Mouse (Mus musculus) embryonic facial prominence, embryonic 11.5 days (tissue): Measurements from ENCODE around the gene Pex16. TPM values are rescaled to one million over a fixed set of nuclear protein-coding genes. Genes with fewer than 3 reads are reported as not detected.

Experiments used
- ATAC-seq: fragments of 200-750 bp; cut with Nextera tagmentation; replicated peaks from 2 replicates; pipeline ENCODE4 v1.8.0; 2017; ENCODE audit warnings: low read depth; ENCODE audit not compliant: insufficient number of reproducible peaks, low FRiP score, low TSS enrichment
- DNase-seq: peaks from one replicate; pipeline ENCODE4 v3.0.0-alpha.2; 2015; ENCODE audit warnings: low spot score
- H3K27ac ChIP-seq: fragments of 300-500 bp; sonication (generic); replicated peaks from 2 replicates; pipeline ENCODE4 v1.5.1; 2014; ENCODE audit warnings: mild to moderate bottlenecking, low read depth, low read length, control low read depth
- H3K27me3 ChIP-seq: fragments of 300-500 bp; sonication (generic); 2 replicates; pipeline ENCODE4 v1.6.1; 2014; ENCODE audit warnings: mild to moderate bottlenecking, low read length, moderate library complexity, mixed read lengths; ENCODE audit not compliant: control insufficient read depth, insufficient read depth
- H3K36me3 ChIP-seq: fragments of 300-500 bp; sonication (generic); replicated peaks from 2 replicates; pipeline ENCODE4 v1.6.1; 2014; ENCODE audit warnings: low read depth, mild to moderate bottlenecking, low read length, moderate library complexity, mixed read lengths; ENCODE audit not compliant: control insufficient read depth, insufficient read depth
- H3K4me1 ChIP-seq: fragments of 300-500 bp; sonication (generic); 2 replicates; pipeline ENCODE4 v1.6.1; 2014; ENCODE audit warnings: low read length, mixed read lengths; ENCODE audit not compliant: control insufficient read depth, insufficient read depth
- H3K4me2 ChIP-seq: fragments of 300-500 bp; sonication (generic); 2 replicates; pipeline ENCODE4 v1.6.1; 2014; ENCODE audit warnings: low read depth, mild to moderate bottlenecking, control low read depth, low read length, moderate library complexity
- H3K4me3 ChIP-seq: fragments of 300-500 bp; sonication (generic); 2 replicates; pipeline ENCODE4 v1.5.1; 2014; ENCODE audit warnings: low read depth, low read length, control low read depth
- H3K9ac ChIP-seq: fragments of 300-500 bp; sonication (generic); replicated peaks from 2 replicates; pipeline ENCODE4 v1.6.1; 2014; ENCODE audit warnings: mild to moderate bottlenecking, control low read depth, low read length
- H3K9me3 ChIP-seq: fragments of 300-500 bp; sonication (generic); replicated peaks from 2 replicates; pipeline ENCODE4 v1.6.1; 2016; ENCODE audit warnings: mild to moderate bottlenecking, low read length, inconsistent platforms, mixed read lengths; ENCODE audit not compliant: control insufficient read depth
- WGBS: fragments of 180-500 bp; shearing (Covaris S2); extraction: QIAGEN DNeasy Blood & Tissue Kit; methylation state at CpG from one replicate; pipeline ENCODE4 v1.1.7; 2014; 5-methylcytosine and 5-hydroxymethylcytosine counted together
- polyA plus RNA-seq: library from polyadenylated mRNA; unstranded; fragments of >200 nt; fragmentation: Nextera tagmentation; extraction: Ambion mirVana; gene quantifications from 2 replicates; pipeline ENCODE4 v1.2.1, GENCODE M21; 2014

Pex16 gene
- polyA plus RNA-seq: 11.7 and 14.3 TPM in 2 replicates

- H3K27me3 ChIP-seq: peaks cover 10% of the 10 kb centered on the region; the same call in 1 of the 2 replicates
- peak within 1 kb of the TSS; percentile 65 for H3K27ac ChIP-seq
- H3K9ac ChIP-seq: peak within 1 kb of the TSS; percentile 25
- H3K4me1 ChIP-seq: peaks cover 11% of the 10 kb centered on the region
- no peaks in the 10 kb centered on the region; the same call in 1 of the 2 replicates for H3K36me3 ChIP-seq
- H3K4me2 ChIP-seq: peak within 1 kb of the TSS; percentile 84
- H3K4me3 ChIP-seq: peak within 1 kb of the TSS; percentile 67
- no peak for ATAC-seq
- WGBS: 2% methylated on average over 16 of the region's 16 CpGs
- DNase-seq: peak; percentile 69
- H3K9me3 ChIP-seq: no peaks in the 10 kb centered on the region
Observed at GRCm38 (mm10) chr2:92374514-92374913, at the start of gene Pex16, which contains the start of gene Large2. TSS of gene Pex16 (plus strand) at chr2:92374676. TSS of gene Large2 (minus strand) at chr2:92374869.

- no peaks in the 10 kb centered on the region for H3K4me1 ChIP-seq
- no peak for DNase-seq
- H3K36me3 ChIP-seq: no peaks in the 10 kb centered on the region; the same call in 1 of the 2 replicates
- H3K9ac ChIP-seq: no peak overlapping the region
- no peak overlapping the region for H3K27ac ChIP-seq
- ATAC-seq: no peak
- no peaks in the 10 kb centered on the region for H3K27me3 ChIP-seq
- no peak overlapping the region for H3K4me3 ChIP-seq
- H3K9me3 ChIP-seq: no peaks in the 10 kb centered on the region
- no peak overlapping the region for H3K4me2 ChIP-seq
- 91% methylated on average over 7 of the region's 7 CpGs for WGBS
Observed at GRCm38 (mm10) chr2:92325676-92326075, 48.8 kb upstream of the Pex16 start.

- H3K9ac ChIP-seq: no peak overlapping the region
- no peak overlapping the region for H3K4me3 ChIP-seq
- ATAC-seq (no peak), DNase-seq (no peak)
- no peaks in the 10 kb centered on the region for H3K27me3 ChIP-seq
- H3K4me1 ChIP-seq: no peaks in the 10 kb centered on the region
- no peaks in the 10 kb centered on the region for H3K9me3 ChIP-seq
- H3K27ac ChIP-seq: no peak overlapping the region
- H3K4me2 ChIP-seq: no peak overlapping the region
- 68% methylated on average over 1 of the region's 1 CpGs for WGBS
- no peaks in the 10 kb centered on the region; the same call in 1 of the 2 replicates for H3K36me3 ChIP-seq
Observed at GRCm38 (mm10) chr2:92326221-92326620, 48.3 kb upstream of the Pex16 start.

DNA sequence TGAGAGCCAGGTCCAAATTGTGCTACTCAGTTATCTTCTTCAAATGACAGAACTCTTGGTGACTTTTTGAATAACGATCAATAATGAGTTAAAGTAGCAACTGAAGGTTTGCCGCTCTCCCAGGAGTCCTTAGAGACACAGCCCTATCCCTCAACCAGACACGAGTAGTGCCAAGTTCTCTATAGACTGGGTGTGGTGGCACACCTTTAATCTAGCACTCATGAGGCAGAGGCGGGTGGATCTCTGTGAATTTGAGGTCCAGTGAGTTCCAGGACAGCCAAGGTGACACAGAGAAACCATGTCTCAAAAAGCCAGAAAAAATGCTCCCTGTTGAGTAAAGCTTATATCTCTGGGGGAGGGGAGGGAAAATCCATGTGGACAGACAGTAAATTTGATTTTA lies 46.9 kb upstream of the Pex16 start:
- ATAC-seq (no peak), DNase-seq (no peak)
- H3K4me1 ChIP-seq: no peaks in the 10 kb centered on the region
- H3K4me3 ChIP-seq: no peak overlapping the region
- WGBS: 91% methylated on average over 4 of the region's 4 CpGs
- no peaks in the 10 kb centered on the region for H3K27me3 ChIP-seq
- no peaks in the 10 kb centered on the region for H3K36me3 ChIP-seq
- no peak overlapping the region for H3K9ac ChIP-seq
- no peak overlapping the region for H3K4me2 ChIP-seq
- H3K27ac ChIP-seq: no peak overlapping the region
- H3K9me3 ChIP-seq: no peaks in the 10 kb centered on the region

DNA sequence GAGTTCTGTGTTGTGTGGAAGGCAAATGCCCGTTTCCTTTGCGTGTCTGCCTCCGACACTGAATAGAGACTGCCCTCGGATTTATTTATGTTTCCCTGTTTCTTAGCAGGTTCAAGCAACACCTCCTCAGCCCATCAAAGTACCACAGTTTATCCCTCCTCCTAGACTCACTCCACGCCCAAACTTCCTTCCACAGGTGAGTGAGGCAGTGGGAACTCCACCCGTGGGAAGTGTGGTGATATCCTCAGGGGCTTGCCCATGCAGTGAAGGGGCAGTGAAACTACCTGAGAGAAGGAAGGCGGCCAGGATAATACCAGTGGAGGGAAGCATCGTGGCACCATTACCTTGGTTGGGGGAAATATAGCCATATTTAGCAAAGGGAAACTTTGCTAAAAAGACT lies 46.3 kb upstream of the Pex16 start:
- Histone ChIP-seq H3K4me1 (no peaks in the 10 kb centered on the region), H3K9ac (no peak overlapping the region), H3K36me3 (no peaks in the 10 kb centered on the region), H3K27me3 (no peaks in the 10 kb centered on the region), H3K4me2 (no peak overlapping the region), H3K9me3 (no peaks in the 10 kb centered on the region), H3K27ac (no peak overlapping the region), H3K4me3 (no peak overlapping the region)
- 93% methylated on average over 8 of the region's 8 CpGs for WGBS
- no peak for DNase-seq
- no peak for ATAC-seq

DNA sequence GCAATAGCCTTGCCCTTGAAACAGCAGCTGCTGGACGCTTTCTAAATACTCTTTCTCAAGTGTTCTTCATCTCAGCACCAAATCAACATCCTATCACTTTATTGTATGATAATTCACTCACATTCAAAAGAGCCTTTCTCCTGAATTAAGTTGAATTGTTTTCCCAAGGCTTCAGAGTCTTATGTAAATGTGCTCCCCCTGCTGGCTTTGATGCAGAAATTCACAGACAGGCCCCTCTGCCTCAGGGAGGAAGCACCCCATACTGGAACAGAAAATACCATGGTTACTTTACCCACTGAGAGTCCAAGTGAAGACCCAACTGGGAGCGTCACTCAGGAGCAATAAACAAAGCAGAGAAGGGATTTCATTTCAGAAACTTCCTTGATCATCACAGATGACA lies 43.6 kb upstream of the Pex16 start:
- ATAC-seq: no peak
- Histone ChIP-seq H3K9me3 (no peaks in the 10 kb centered on the region), H3K9ac (no peak overlapping the region), H3K4me2 (no peak overlapping the region), H3K4me3 (no peak overlapping the region), H3K36me3 (no peaks in the 10 kb centered on the region; the same call in 1 of the 2 replicates), H3K27ac (no peak overlapping the region), H3K4me1 (no peaks in the 10 kb centered on the region), H3K27me3 (no peaks in the 10 kb centered on the region)
- peak; percentile 72 for DNase-seq
- WGBS: 49% methylated on average over 2 of the region's 2 CpGs

GRCm38 (mm10) chr2:92331410-92331809 lies 43.1 kb upstream of the Pex16 start:
- no peak overlapping the region for H3K27ac ChIP-seq
- WGBS: 98% methylated on average over 2 of the region's 2 CpGs
- no peak overlapping the region for H3K4me2 ChIP-seq
- no peaks in the 10 kb centered on the region for H3K27me3 ChIP-seq
- ATAC-seq: no peak
- no peaks in the 10 kb centered on the region; the same call in 1 of the 2 replicates for H3K36me3 ChIP-seq
- H3K4me1 ChIP-seq: no peaks in the 10 kb centered on the region
- H3K9me3 ChIP-seq: no peaks in the 10 kb centered on the region
- no peak overlapping the region for H3K4me3 ChIP-seq
- H3K9ac ChIP-seq: no peak overlapping the region
- peak; percentile 30 for DNase-seq

DNA sequence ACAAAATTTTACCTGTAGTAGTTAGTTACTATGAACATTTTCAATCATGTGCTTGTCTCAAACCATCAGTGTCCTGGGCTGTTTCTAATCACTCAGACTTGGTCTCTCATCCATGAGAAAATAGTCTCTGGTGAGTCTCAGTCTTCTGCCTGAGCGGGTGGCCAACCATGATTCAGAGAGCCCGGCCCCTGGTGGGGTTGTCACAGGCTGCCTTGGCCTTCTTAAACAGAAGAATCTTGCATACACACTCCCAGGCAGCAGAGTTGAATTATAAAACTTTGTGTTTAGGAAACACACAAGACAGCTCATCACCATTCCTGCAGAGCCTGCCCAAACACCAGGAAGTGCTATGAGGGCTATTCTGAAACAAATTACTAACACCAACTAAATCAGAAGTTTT lies 42.6 kb upstream of the Pex16 start:
- no peaks in the 10 kb centered on the region for H3K9me3 ChIP-seq
- no peak overlapping the region for H3K27ac ChIP-seq
- H3K27me3 ChIP-seq: no peaks in the 10 kb centered on the region
- H3K4me1 ChIP-seq: no peaks in the 10 kb centered on the region
- no peak overlapping the region for H3K9ac ChIP-seq
- H3K4me3 ChIP-seq: no peak overlapping the region
- WGBS: 95% methylated on average over 2 of the region's 2 CpGs
- DNase-seq (no peak), ATAC-seq (no peak)
- no peak overlapping the region for H3K4me2 ChIP-seq
- no peaks in the 10 kb centered on the region; the same call in none of the 2 replicates for H3K36me3 ChIP-seq
